Mouse (Mus musculus) right cerebral cortex, postnatal 36 days (tissue): ENCODE data around the gene Tenm2.

ENCODE experiments used
- DNase-seq, 2 experiments: peaks; one replicate each; pipeline ENCODE4 v3.0.0; 2022; ENCODE audit warnings: low spot score in 2 of 2, mixed read lengths in 1 of 2

Gene Tenm2

GRCm38 (mm10) chr11:36909036-36909435 lies 326.7 kb downstream of the Tenm2 start:
- DNase-seq, result no peak

- DNase-seq, result no peak
These were observed 333.5 kb downstream of the Tenm2 start for GRCm38 (mm10) chr11:36902302-36902701.

- DNase-seq, result no peak
These were observed 342.7 kb downstream of the Tenm2 start for GRCm38 (mm10) chr11:36893061-36893460.

- DNase-seq, result no peak
These were observed 344.7 kb downstream of the Tenm2 start for GRCm38 (mm10) chr11:36891106-36891505.

GRCm38 (mm10) chr11:36887490-36887889 lies 348.3 kb downstream of the Tenm2 start:
- no peak for DNase-seq

- DNase-seq, result no peak
These were observed 349.6 kb downstream of the Tenm2 start for GRCm38 (mm10) chr11:36886147-36886546.

- no peak for DNase-seq
These were observed 362.8 kb downstream of the Tenm2 start for GRCm38 (mm10) chr11:36872961-36873360.

- DNase-seq, result no peak
These were observed 365.2 kb downstream of the Tenm2 start for GRCm38 (mm10) chr11:36870548-36870947.

- no peak for DNase-seq
These were observed 384.1 kb downstream of the Tenm2 start for GRCm38 (mm10) chr11:36851690-36852089.

GRCm38 (mm10) chr11:36847451-36847850 lies 388.3 kb downstream of the Tenm2 start:
- DNase-seq, result no peak

GRCm38 (mm10) chr11:36832855-36833254 lies 402.9 kb downstream of the Tenm2 start:
- DNase-seq, result no peak

GRCm38 (mm10) chr11:36831511-36831910 lies 404.3 kb downstream of the Tenm2 start:
- DNase-seq, result no peak

- DNase-seq, result no peak
These were observed 411.1 kb downstream of the Tenm2 start for GRCm38 (mm10) chr11:36824666-36825065.

GRCm38 (mm10) chr11:36804615-36805014 lies 431.1 kb downstream of the Tenm2 start:
- no peak for DNase-seq

- no peak for DNase-seq
These were observed 433.5 kb downstream of the Tenm2 start for GRCm38 (mm10) chr11:36802208-36802631.

GRCm38 (mm10) chr11:36801683-36802082 lies 434.1 kb downstream of the Tenm2 start:
- DNase-seq, result no peak

- DNase-seq, result no peak
These were observed 436.4 kb downstream of the Tenm2 start for GRCm38 (mm10) chr11:36799409-36799808.

- DNase-seq, result no peak
These were observed 477.8 kb downstream of the Tenm2 start for GRCm38 (mm10) chr11:36758009-36758408.

- DNase-seq, result no peak
These were observed 489.5 kb downstream of the Tenm2 start for GRCm38 (mm10) chr11:36746286-36746685.

GRCm38 (mm10) chr11:36727800-36728199 lies 508.0 kb downstream of the Tenm2 start:
- no peak for DNase-seq

GRCm38 (mm10) chr11:36702881-36703280 lies 532.9 kb downstream of the Tenm2 start:
- no peak for DNase-seq

GRCm38 (mm10) chr11:36700951-36701350 lies 534.8 kb downstream of the Tenm2 start:
- DNase-seq, result no peak

- no peak for DNase-seq
These were observed 535.6 kb downstream of the Tenm2 start for GRCm38 (mm10) chr11:36700131-36700530.

- no peak for DNase-seq
These were observed 537.5 kb downstream of the Tenm2 start for GRCm38 (mm10) chr11:36698268-36698667.

GRCm38 (mm10) chr11:36697816-36698215 lies 537.9 kb downstream of the Tenm2 start:
- no peak for DNase-seq
